24 mouse cellular contexts compared by ENCODE assay signal in genomic region chr8:67570365-67570764, GRCm38 (mm10). TPM values are rescaled to one million over a fixed set of nuclear protein-coding genes. Genes with fewer than 3 reads are reported as not detected.
DNase-seq lines count a peak whose midpoint lies in the region; ATAC-seq lines count a peak whose summit lies in the region.
"Had no signal": no experiment of that assay in that cellular context is flagged by ENCODE, and none has a peak within 500 bp of the region (broad histone marks: within the 10 kb centered on the region; RNA-seq: fewer than 3 reads in every experiment).

No protein-coding gene starts in this region.

- ATAC-seq in liver, embryonic 13.5 days (ENCODE audit: low read depth), result peak; percentile 92
- ATAC-seq in megakaryocyte-erythroid progenitor cell, adult 5-6 weeks (replicated peaks; ENCODE audit: low FRiP score, low TSS enrichment, poor library complexity, severe bottlenecking), result peak; percentile 83
- no peak for ATAC-seq in forebrain, embryonic 11.5 days (replicated peaks; ENCODE audit: low FRiP score)
- no peak for ATAC-seq in heart, embryonic 12.5 days (ENCODE audit: insufficient number of reproducible peaks, low FRiP score)
- ATAC-seq: forebrain, embryonic 16.5 days; Patski had no signal

- no peak overlapping the region for H3K4me2 ChIP-seq in liver, embryonic 13.5 days
- no peak overlapping the region for H3K4me2 ChIP-seq in forebrain, embryonic 11.5 days (ENCODE audit: low read depth, low read length, severe bottlenecking)
- H3K4me2 ChIP-seq in heart, embryonic 12.5 days, result no peak overlapping the region
- H3K4me2 ChIP-seq: hindbrain, embryonic 12.5 days had no signal

- H3K4me3 ChIP-seq in liver, embryonic 13.5 days (replicated peaks), result no peak overlapping the region
- no peak overlapping the region for H3K4me3 ChIP-seq in forebrain, embryonic 11.5 days (ENCODE audit: low read depth, low read length)
- H3K4me3 ChIP-seq in heart, embryonic 12.5 days, result no peak overlapping the region
- H3K4me3 ChIP-seq: embryonic facial prominence, embryonic 10.5 days; heart, embryonic 10.5 days; hindbrain, embryonic 12.5 days; midbrain, embryonic 10.5 days had no signal

- H3K4me1 ChIP-seq in liver, embryonic 13.5 days (replicated peaks), result peaks cover 44% of the 10 kb centered on the region
- H3K4me1 ChIP-seq in forebrain, embryonic 11.5 days (replicated peaks; ENCODE audit: control insufficient read depth, insufficient read depth, low read length), result no peaks in the 10 kb centered on the region
- 0 out of 2 replicates have a peak, but pooled peaks cover 2% of the 10 kb centered on the region for H3K4me1 ChIP-seq in heart, embryonic 12.5 days (replicated peaks)
- H3K4me1 ChIP-seq: embryonic facial prominence, embryonic 10.5 days; heart, embryonic 10.5 days; hindbrain, embryonic 12.5 days; midbrain, embryonic 10.5 days had no signal

- 0 out of 2 replicates have a peak overlapping the region, but pooled peaks have one; percentile 50 for H3K27ac ChIP-seq in liver, embryonic 13.5 days
- H3K27ac ChIP-seq in forebrain, embryonic 11.5 days (ENCODE audit: low read depth, low read length), result no peak overlapping the region
- no peak overlapping the region for H3K27ac ChIP-seq in heart, embryonic 12.5 days (ENCODE audit: poor library complexity, severe bottlenecking)
- H3K27ac ChIP-seq: embryonic facial prominence, embryonic 10.5 days; heart, embryonic 10.5 days; hindbrain, embryonic 12.5 days; midbrain, embryonic 10.5 days had no signal

- H3K36me3 ChIP-seq in liver, embryonic 13.5 days, result no peaks in the 10 kb centered on the region
- no peaks in the 10 kb centered on the region for H3K36me3 ChIP-seq in forebrain, embryonic 11.5 days (ENCODE audit: control insufficient read depth, insufficient read depth, low read length)
- no peaks in the 10 kb centered on the region for H3K36me3 ChIP-seq in heart, embryonic 12.5 days
- H3K36me3 ChIP-seq: embryonic facial prominence, embryonic 10.5 days; heart, embryonic 10.5 days; hindbrain, embryonic 12.5 days; midbrain, embryonic 10.5 days had no signal

- H3K9ac ChIP-seq in liver, embryonic 13.5 days, result no peak overlapping the region
- H3K9ac ChIP-seq in forebrain, embryonic 11.5 days (ENCODE audit: low read length), result no peak overlapping the region
- no peak overlapping the region for H3K9ac ChIP-seq in heart, embryonic 12.5 days
- H3K9ac ChIP-seq: hindbrain, embryonic 12.5 days had no signal

- H3K27me3 ChIP-seq in liver, embryonic 13.5 days, result no peaks in the 10 kb centered on the region
- H3K27me3 ChIP-seq in forebrain, embryonic 11.5 days (ENCODE audit: control insufficient read depth, insufficient read depth, low read length), result no peaks in the 10 kb centered on the region
- no peaks in the 10 kb centered on the region for H3K27me3 ChIP-seq in heart, embryonic 12.5 days (replicated peaks)
- H3K27me3 ChIP-seq: hindbrain, embryonic 12.5 days; Patski had no signal

- peak; percentile 27 for DNase-seq in c-Kit-negative CD71-positive TER-119-positive erythroid progenitor cells, embryonic 14.5 days (ENCODE audit: low read depth, low spot score)
- DNase-seq in c-Kit-positive CD71-positive TER-119-positive erythroid progenitor cells, embryonic 14.5 days (ENCODE audit: low spot score), result peak; percentile 75
- peak; percentile 69 for DNase-seq in liver, embryonic 13.5 days
- no peak for DNase-seq in testis, postnatal 14 days (ENCODE audit: low spot score)
- no peak for DNase-seq in forebrain, embryonic 11.5 days (ENCODE audit: low spot score)
- DNase-seq: adrenal gland, postnatal 25 days; cerebellum, adult 8-10 months; heart, postnatal 10 days; kidney, adult 8-10 months; kidney, postnatal 4 days; layer of hippocampus, adult 9-11 months; lung, adult 2 months had no signal

- H3K9me3 ChIP-seq in liver, embryonic 13.5 days (replicated peaks), result no peaks in the 10 kb centered on the region
- no peaks in the 10 kb centered on the region for H3K9me3 ChIP-seq in forebrain, embryonic 11.5 days (ENCODE audit: control insufficient read depth, low read length)
- H3K9me3 ChIP-seq in heart, embryonic 12.5 days (replicated peaks), result no peaks in the 10 kb centered on the region
- H3K9me3 ChIP-seq: embryonic facial prominence, embryonic 10.5 days; heart, embryonic 10.5 days; hindbrain, embryonic 12.5 days; midbrain, embryonic 10.5 days had no signal

- WGBS in liver, embryonic 13.5 days (ENCODE audit: insufficient replicate concordance), result 17% methylated on average over 3 of the region's 3 CpGs
- WGBS in forebrain, embryonic 11.5 days, result 92% methylated on average over 3 of the region's 3 CpGs
- 75% methylated on average over 3 of the region's 3 CpGs for WGBS in heart, embryonic 12.5 days

RNA-seq across cellular contexts. Expression of gene Nat3, which starts 46.7 kb away (rescaled TPM):
- not detected in 2 replicates for polyA plus RNA-seq in liver, embryonic 13.5 days (2015; fragmentation: Nextera tagmentation; extraction: Ambion mirVana)
- not detected in 2 replicates for total RNA-seq in megakaryocyte-erythroid progenitor cell, adult 5-6 weeks (2014; fragmentation: Nextera tagmentation)
- total RNA-seq in megakaryocyte-erythroid progenitor cell, adult 5-6 weeks (2017), result not detected in 2 replicates
- not detected in 2 replicates for polyA plus RNA-seq in forebrain, embryonic 11.5 days (2014; fragmentation: Nextera tagmentation; extraction: Ambion mirVana)
- polyA plus RNA-seq in heart, embryonic 12.5 days (2016; fragmentation: Nextera tagmentation; extraction: Ambion mirVana), result not detected in 2 replicates
- total RNA-seq: adrenal gland, postnatal 25 days; gastrocnemius, adult 18-20 months; heart, postnatal 10 days; monocyte, adult 5-6 weeks had no signal
- polyA plus RNA-seq: embryonic facial prominence, embryonic 10.5 days; forebrain, embryonic 16.5 days; heart, embryonic 10.5 days; hindbrain, embryonic 12.5 days; limb, embryonic 11.5 days; lung, adult 2 months; midbrain, embryonic 10.5 days; neural tube, embryonic 11.5 days; Patski had no signal

Comparison
In these comparisons a context has a peak if more than half of its experiments do, and no peak if none do; other contexts are left out.
1. DNase-seq: peak in c-Kit-negative CD71-positive TER-119-positive erythroid progenitor cells, embryonic 14.5 days (single experiment), c-Kit-positive CD71-positive TER-119-positive erythroid progenitor cells, embryonic 14.5 days (single experiment) and liver, embryonic 13.5 days (single experiment); none in testis, postnatal 14 days (single experiment) and forebrain, embryonic 11.5 days (single experiment).
2. ATAC-seq: peak in liver, embryonic 13.5 days (single experiment) and megakaryocyte-erythroid progenitor cell, adult 5-6 weeks (single experiment); none in forebrain, embryonic 11.5 days (single experiment) and heart, embryonic 12.5 days (single experiment).